Mouse (Mus musculus) bone marrow, adult 2 months (tissue): ENCODE measurements around the gene Vwa8. TPM values are rescaled to one million over a fixed set of nuclear protein-coding genes. Genes with fewer than 3 reads are reported as not detected.

Experiments used
- H3K27ac ChIP-seq: fragments of 200-500 bp; 2 replicates; pipeline ENCODE4 v1.5.1; 2012; ENCODE audit warnings: low read depth, mild to moderate bottlenecking, control low read depth, inconsistent platforms, low read length; ENCODE audit not compliant: control insufficient read depth, poor library complexity, insufficient read depth
- H3K4me1 ChIP-seq: fragments of 200-500 bp; 2 replicates; pipeline ENCODE4 v1.6.1; 2011; ENCODE audit warnings: low read length; ENCODE audit not compliant: control insufficient read depth, insufficient read depth
- H3K4me3 ChIP-seq: fragments of 200-500 bp; replicated peaks from 2 replicates; pipeline ENCODE3; 2011; ENCODE audit warnings: mild to moderate bottlenecking, low read depth, low read length, control low read depth; ENCODE audit not compliant: control insufficient read depth
- CTCF ChIP-seq: fragments of 200-500 bp; IDR thresholded peaks from 2 replicates; pipeline ENCODE4 v1.5.1; 2011; ENCODE audit warnings: low read length, control low read depth; ENCODE audit not compliant: control insufficient read depth, insufficient read depth
- POLR2A ChIP-seq: fragments of 200-500 bp; IDR thresholded peaks from 2 replicates; pipeline ENCODE4 v1.6.1; 2011; ENCODE audit warnings: low read depth, mild to moderate bottlenecking, control low read depth, low read length, borderline replicate concordance; ENCODE audit not compliant: control insufficient read depth
- WGBS: fragments of 180-500 bp; shearing (Covaris S2); methylation state at CpG from one replicate; pipeline ENCODE4 v1.1.7; 2018; 5-methylcytosine and 5-hydroxymethylcytosine counted together
- polyA plus RNA-seq: library from polyadenylated mRNA; stranded (reverse); fragments of >200 nt; gene quantifications from 2 replicates; pipeline ENCODE4 v1.2.4, GENCODE M21; 2011; ENCODE audit warnings: low replicate concordance; ENCODE audit not compliant: missing spikeins, insufficient read depth, insufficient read length

Gene Vwa8
- polyA plus RNA-seq, 1 experiment, result 7.6 TPM

DNA sequence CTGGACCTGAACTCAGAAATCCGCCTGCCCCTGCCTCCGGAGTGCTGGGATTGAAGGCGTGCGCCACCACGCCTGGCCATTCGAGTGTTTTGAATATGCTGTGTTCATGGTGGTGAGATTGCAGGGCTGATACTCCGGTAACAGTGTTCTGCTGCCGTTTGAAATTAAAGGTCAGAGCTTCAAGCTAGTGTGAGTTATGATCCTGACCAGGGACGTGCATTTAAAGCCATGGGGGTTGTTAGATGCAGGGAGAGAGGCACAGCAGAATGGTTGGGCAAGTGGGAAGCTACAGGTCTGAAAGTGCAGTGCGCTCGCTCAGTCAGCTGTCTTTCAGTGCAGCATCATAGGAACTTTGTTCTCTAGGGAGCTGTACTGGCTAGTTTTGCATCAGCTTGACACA is 271.8 kb downstream of the Vwa8 start:
- no peak for TF ChIP-seq POLR2A
- WGBS, result 75% methylated on average over 11 of the region's 11 CpGs
- H3K27ac ChIP-seq, result no peak overlapping the region
- peaks cover 3% of the 10 kb centered on the region; the same call in 1 of the 2 replicates for H3K4me1 ChIP-seq
- no peak overlapping the region for H3K4me3 ChIP-seq

DNA sequence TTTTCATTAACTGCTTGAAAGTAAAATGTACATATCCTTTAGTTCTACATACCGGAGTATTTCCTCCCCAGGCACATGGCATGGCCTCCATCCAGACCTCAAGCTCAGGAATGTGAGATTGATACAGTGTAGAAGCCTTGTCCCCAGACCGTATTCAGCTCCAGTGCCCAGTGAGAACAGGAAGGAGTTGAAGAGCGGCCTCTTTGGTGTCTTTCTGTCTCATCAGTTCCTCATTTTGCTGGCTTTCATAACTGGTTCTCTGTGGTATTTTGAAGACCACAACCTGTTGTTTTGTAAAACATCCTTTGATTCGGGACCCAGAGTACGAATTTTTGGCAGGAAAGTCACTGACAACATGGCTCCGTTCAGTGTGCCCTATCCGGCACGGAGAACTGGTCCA is 274.6 kb downstream of the Vwa8 start:
- Histone ChIP-seq H3K4me3 (peak overlapping the region; percentile 13), H3K4me1 (peaks cover 5% of the 10 kb centered on the region), H3K27ac (peak overlapping the region; percentile 79)
- 5% methylated on average over 8 of the region's 8 CpGs for WGBS
- no peak for TF ChIP-seq POLR2A
- no peak for TF ChIP-seq CTCF

DNA sequence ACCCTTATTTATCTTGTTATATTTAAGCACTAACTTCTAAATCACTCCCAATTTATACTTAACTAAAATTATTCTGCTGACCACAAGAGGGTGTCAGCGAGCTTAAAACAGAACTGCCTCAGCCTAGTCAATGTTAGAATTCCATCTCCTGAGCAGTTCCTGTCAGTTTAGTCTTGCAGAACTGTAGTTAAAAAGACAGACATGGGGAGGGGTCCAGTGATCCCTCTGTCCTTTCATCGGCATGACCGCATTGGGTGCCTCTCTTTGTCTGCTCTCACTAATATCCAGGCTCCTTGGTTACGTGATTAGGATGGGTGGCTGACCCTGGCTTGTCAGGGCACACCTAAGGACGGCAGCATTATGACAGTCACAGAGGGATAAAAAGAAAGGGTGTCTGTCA is 275.8 kb downstream of the Vwa8 start:
- H3K27ac ChIP-seq, result no peak overlapping the region
- peaks cover 5% of the 10 kb centered on the region for H3K4me1 ChIP-seq
- WGBS, result 51% methylated on average over 5 of the region's 5 CpGs
- no peak overlapping the region for H3K4me3 ChIP-seq
- no peak for TF ChIP-seq CTCF
- TF ChIP-seq POLR2A, result no peak

DNA sequence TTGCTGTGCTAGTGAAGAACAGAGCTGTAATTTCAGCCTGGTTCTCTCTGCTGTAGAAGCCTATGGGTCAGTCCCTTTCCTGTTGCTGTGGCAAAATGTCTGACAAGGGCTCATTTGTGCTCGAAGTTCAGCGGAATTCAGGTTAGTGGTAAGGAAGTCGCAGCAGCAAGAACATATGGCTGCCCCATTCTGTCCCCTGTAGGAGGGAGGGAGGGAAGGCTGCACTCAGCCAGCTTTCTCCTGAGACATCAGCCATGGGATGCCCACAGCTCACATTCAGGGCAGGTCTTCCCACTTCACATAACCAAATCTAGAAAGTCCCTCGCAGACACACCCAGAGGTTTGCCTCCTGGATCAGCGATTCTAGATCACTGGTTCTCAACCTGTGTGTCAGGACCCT is 277.3 kb downstream of the Vwa8 start:
- H3K27ac ChIP-seq, result no peak overlapping the region
- no peak for TF ChIP-seq POLR2A
- TF ChIP-seq CTCF, result no peak
- H3K4me3 ChIP-seq, result no peak overlapping the region
- 45% methylated on average over 5 of the region's 5 CpGs for WGBS
- H3K4me1 ChIP-seq, result peaks cover 5% of the 10 kb centered on the region

DNA sequence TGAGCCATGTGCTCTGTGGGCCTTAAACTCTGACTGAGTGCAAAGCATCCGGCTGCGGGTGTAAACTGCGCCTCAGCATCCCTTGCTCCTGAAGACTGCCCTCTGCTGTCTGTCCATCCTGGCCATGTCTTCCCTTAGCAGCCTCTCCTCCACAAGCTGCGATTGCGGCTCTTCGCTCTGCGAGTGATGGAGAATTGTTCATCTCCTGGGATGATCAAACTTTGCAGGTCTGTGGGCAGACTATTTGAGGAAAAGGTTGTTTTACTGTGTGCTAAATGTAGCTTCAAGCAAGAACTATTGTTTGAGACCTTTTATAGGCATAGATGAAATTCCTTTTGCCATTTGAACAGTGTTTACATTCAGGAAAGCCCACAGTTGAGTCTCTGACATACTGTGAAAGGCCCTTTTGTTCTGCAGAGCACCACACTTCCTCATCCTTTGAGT is 286.1 kb downstream of the Vwa8 start:
- no peaks in the 10 kb centered on the region for H3K4me1 ChIP-seq
- no peak overlapping the region for H3K27ac ChIP-seq
- 87% methylated on average over 7 of the region's 7 CpGs for WGBS
- no peak for TF ChIP-seq CTCF
- TF ChIP-seq POLR2A, result no peak
- no peak overlapping the region for H3K4me3 ChIP-seq

DNA sequence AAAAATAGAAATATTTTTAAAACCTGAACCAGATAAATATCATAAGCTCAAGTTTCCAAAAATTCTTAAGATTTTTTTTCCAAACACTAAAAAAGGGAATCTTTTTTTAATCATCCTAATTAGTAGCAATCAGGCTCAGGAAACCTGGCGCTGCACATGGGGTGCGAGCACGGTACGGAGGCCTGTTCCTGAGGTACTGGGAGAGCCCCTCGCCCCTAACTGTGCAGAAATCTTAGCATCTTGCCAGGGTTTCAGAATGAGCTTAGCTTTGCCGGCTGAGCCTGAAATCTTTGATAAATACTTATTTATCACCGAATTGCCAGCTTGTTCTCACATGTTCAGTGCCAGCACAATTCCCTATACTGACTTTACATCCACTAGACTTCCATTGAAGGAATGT is 286.6 kb downstream of the Vwa8 start:
- TF ChIP-seq CTCF (no peak), POLR2A (no peak)

DNA sequence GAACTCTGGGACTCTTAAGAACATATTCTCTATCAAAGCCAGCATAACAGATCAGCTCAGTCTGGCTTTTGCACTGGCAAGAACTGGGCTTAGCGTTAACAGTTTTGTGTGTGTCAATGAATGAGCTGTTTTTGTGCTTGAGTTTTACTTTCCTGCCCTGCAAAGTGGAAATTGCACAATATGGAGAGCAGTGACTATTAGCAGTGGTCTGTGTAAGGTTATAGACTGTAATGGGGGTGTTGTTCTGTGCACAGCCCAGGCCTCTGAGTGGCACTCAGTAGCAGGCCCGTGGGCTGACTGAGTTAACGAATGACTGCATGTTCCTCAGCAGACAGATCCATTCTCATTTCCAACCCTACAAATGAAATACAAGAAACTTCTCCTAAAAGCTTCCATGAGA is 287.7 kb downstream of the Vwa8 start:
- no peak overlapping the region for H3K27ac ChIP-seq
- no peak overlapping the region for H3K4me3 ChIP-seq
- no peaks in the 10 kb centered on the region for H3K4me1 ChIP-seq
- no peak for TF ChIP-seq CTCF
- no peak for TF ChIP-seq POLR2A
- WGBS, result 49% methylated on average over 3 of the region's 3 CpGs

More for the DNA sequence above, 286.6 kb downstream of the Vwa8 start:
- Histone ChIP-seq H3K4me3 (no peak overlapping the region), H3K4me1 (no peaks in the 10 kb centered on the region), H3K27ac (no peak overlapping the region)
- WGBS, result 84% methylated on average over 7 of the region's 7 CpGs

DNA sequence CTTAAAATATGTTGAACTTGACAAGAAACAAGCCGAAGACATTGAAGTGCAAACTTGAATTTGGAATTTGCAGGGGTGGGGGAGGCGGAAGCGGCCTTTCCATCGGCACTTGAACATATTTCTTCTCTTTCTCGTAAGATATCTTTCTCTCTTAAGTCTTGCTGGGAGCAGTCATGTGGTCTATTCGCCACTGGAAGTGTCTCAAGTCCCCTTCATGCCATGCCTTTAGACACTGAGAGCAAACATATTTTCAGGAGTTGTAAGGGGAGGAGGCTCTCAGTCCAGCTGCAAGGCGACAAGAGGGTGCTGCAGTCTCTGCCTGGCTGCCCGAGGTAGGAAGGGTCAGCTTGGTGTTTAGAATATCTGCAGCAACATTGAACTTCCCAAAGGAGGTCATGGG is 288.2 kb downstream of the Vwa8 start:
- H3K4me1 ChIP-seq, result no peaks in the 10 kb centered on the region
- no peak overlapping the region for H3K27ac ChIP-seq
- no peak overlapping the region for H3K4me3 ChIP-seq
- TF ChIP-seq POLR2A (no peak), CTCF (no peak)
- 76% methylated on average over 8 of the region's 8 CpGs for WGBS

DNA sequence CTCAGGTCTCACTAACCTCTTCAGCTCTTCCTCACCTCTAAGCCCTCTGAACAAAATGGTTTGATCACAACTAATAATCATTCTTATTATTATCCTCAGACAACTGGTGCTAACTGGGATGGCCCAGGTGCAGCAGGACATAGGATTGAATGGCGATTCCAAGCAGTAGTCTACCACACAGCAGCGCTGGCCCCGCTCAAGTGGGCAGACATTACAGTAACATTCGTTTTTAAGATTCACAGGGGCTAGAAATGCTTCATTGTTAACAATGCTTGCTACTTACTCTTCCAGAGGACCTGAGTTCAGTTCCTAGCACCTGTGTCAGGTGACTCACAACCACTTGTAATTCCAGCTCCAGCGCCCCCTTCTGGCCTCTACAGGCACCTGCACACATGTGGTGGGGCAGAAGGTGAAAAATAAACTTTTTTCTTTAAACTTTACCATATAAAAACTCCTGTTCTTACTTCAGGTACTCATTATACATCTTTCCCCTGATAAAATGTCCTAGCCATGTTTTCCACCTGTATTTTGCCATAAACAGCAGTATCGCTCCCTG is 290.3 kb downstream of the Vwa8 start:
- Histone ChIP-seq H3K4me1 (no peaks in the 10 kb centered on the region), H3K4me3 (no peak overlapping the region), H3K27ac (no peak overlapping the region)
- no peak for TF ChIP-seq POLR2A
- TF ChIP-seq CTCF, result no peak
- 89% methylated on average over 6 of the region's 6 CpGs for WGBS
